1 mouse cellular context compared by ENCODE assay signal in the genomic region with DNA sequence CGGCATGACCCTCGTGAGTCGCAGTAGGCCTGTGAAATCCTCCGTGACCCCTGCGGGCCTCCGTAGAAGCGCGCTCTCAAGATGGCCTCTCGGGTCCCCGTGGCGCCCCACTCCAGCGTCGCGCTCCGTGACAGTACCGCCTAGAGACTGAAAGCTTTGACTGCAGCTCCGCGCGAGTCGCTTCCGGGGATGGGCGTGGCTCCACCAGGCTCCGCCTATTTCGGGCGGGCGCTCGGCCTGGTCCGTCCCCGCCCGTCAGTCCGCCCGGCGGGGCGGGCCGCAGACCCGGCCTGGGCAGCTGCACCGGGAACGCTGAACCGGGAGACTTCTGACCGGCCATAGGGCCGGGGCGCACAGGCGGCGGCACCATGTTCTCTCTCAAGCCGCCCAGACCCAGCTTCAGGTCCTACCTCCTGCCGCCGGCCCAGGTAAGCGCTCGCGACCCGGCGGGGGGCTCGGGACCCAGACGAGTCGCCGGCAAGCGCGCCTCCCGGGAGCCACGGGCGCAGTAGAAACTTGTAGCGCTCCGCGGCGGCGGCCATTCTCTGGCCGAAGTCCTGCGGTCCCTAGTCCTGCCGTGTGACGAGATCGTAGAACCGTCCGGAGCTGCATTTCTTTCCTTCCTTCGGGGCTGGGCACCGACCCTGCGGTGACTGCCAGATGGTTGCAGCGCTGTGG.
TF ChIP-seq lines count a peak whose summit lies in the region.

A gene (plus strand): TSS at position 240 of the 678 bp plus-strand sequence.

TF ChIP-seq in myocyte, 11 proteins besides CTCF, POLR2A, EP300 and RAD21 (continued from another document):
- TF ChIP-seq CEBPB (IDR thresholded peaks at IDR 0.05; ENCODE audit: insufficient read depth, poor library complexity, severe bottlenecking) (no peak), REST (IDR thresholded peaks at IDR 0.05; ENCODE audit: insufficient read depth, insufficient read length) (no peak), POLR2AphosphoS2 (IDR thresholded peaks at IDR 0.05; ENCODE audit: insufficient read length, low read depth) (peak; percentile 88), MYOD1 (IDR thresholded peaks at IDR 0.05; ENCODE audit: control insufficient read depth in 1 of 3, insufficient read length in 2 of 3, low read depth in 2 of 3) (peak in 1 of 3 experiments; percentile 63), USF1 (IDR thresholded peaks at IDR 0.05; ENCODE audit: low read depth) (no peak)
TF ChIP-seq in myocyte: peak in this region for 3.
